Mouse (Mus musculus) neural tube, embryonic 14.5 days (tissue): ENCODE measurements around the gene Ppp2r3c. TPM values are rescaled to one million over a fixed set of nuclear protein-coding genes. Genes with fewer than 3 reads are reported as not detected.
"Not testable (repeated sequence)": the region's sequence is repeated elsewhere in the genome, so short reads cannot be mapped to it uniquely, and the experiment has no call there.

Experiments
- ATAC-seq: fragments of 200-750 bp; cut with Nextera tagmentation; 2 replicates; pipeline ENCODE4 v1.8.0; 2017; ENCODE audit warnings: low read depth, mild to moderate bottlenecking, moderate TSS enrichment, moderate library complexity
- H3K27ac ChIP-seq: fragments of 300-500 bp; sonication (generic); 2 replicates; pipeline ENCODE4 v1.5.1; 2014; ENCODE audit warnings: low read depth, mild to moderate bottlenecking, control low read depth, low read length, moderate library complexity, mixed read lengths
- H3K27me3 ChIP-seq: fragments of 300-500 bp; sonication (generic); 2 replicates; pipeline ENCODE4 v1.6.1; 2014; ENCODE audit warnings: low read length; ENCODE audit not compliant: control insufficient read depth, insufficient read depth
- H3K36me3 ChIP-seq: fragments of 300-500 bp; sonication (generic); 2 replicates; pipeline ENCODE4 v1.6.1; 2014; ENCODE audit warnings: low read length, mixed read lengths; ENCODE audit not compliant: control insufficient read depth, insufficient read depth
- H3K4me1 ChIP-seq: fragments of 300-500 bp; sonication (generic); 2 replicates; pipeline ENCODE4 v1.6.1; 2014; ENCODE audit warnings: low read length; ENCODE audit not compliant: control insufficient read depth, insufficient read depth
- H3K4me2 ChIP-seq: fragments of 300-500 bp; sonication (generic); 2 replicates; pipeline ENCODE4 v1.6.1; 2014; ENCODE audit warnings: mild to moderate bottlenecking, low read depth, low read length, control low read depth
- H3K4me3 ChIP-seq: fragments of 300-500 bp; sonication (generic); 2 replicates; pipeline ENCODE4 v1.5.1; 2014; ENCODE audit warnings: low read depth, low read length, control low read depth, mixed read lengths
- H3K9ac ChIP-seq: fragments of 300-500 bp; sonication (generic); replicated peaks from 2 replicates; pipeline ENCODE4 v1.6.1; 2014; ENCODE audit warnings: low read depth, mild to moderate bottlenecking, control low read depth, low read length, mixed read lengths
- H3K9me3 ChIP-seq: fragments of 300-500 bp; sonication (generic); 2 replicates; pipeline ENCODE4 v1.6.1; 2016; ENCODE audit warnings: low read length; ENCODE audit not compliant: control insufficient read depth
- WGBS: fragments of 180-500 bp; shearing (Covaris S2); extraction: QIAGEN DNeasy Blood & Tissue Kit; methylation state at CpG from one replicate; pipeline ENCODE4 v1.1.7; 2014; 5-methylcytosine and 5-hydroxymethylcytosine counted together
- polyA plus RNA-seq: library from polyadenylated mRNA; unstranded; fragments of >200 nt; fragmentation: Nextera tagmentation; extraction: Ambion mirVana; gene quantifications from 2 replicates; pipeline ENCODE4 v1.2.1, GENCODE M21; 2014

Gene Ppp2r3c
- polyA plus RNA-seq, 1 experiment from 2014 or later = 27.8 TPM

DNA sequence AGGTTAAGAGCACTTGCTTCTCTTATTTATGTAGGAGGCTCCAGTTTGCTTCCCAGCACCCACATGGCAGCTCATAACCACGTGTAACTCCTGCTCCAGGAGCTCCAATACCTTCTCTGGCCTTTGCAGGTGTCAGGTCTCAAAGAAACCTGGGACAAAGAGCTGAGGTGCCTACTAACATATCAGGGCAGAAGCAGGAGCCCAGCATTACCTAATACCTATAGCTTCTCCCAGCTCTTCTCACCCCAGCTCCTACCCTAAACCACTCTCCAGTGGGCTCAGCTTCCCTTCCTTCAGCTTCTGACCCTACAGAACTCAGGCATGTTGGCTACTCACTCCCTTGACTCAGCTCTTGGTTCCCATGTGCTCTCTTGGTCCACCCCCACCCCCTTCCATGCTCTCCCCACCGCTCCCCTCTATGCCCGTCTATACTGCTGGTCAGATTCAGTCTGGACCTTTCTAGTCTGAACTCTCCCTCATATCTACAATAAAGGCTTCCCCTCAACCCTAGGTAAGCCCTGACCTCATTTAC is 1.9 kb downstream of the Ppp2r3c start:
- no peak for ATAC-seq
- H3K4me3 ChIP-seq = peak overlapping the region; percentile 53
- H3K4me2 ChIP-seq = peak overlapping the region; percentile 62
- peaks cover 22% of the 10 kb centered on the region for H3K4me1 ChIP-seq
- WGBS = 91% methylated on average over 3 of the region's 3 CpGs
- H3K27ac ChIP-seq = no peak overlapping the region
- H3K9ac ChIP-seq = peak overlapping the region; percentile 71; the same call in 1 of the 2 replicates
- H3K36me3 ChIP-seq = peaks cover 23% of the 10 kb centered on the region
- H3K27me3 ChIP-seq = no peaks in the 10 kb centered on the region
- no peaks in the 10 kb centered on the region for H3K9me3 ChIP-seq

DNA sequence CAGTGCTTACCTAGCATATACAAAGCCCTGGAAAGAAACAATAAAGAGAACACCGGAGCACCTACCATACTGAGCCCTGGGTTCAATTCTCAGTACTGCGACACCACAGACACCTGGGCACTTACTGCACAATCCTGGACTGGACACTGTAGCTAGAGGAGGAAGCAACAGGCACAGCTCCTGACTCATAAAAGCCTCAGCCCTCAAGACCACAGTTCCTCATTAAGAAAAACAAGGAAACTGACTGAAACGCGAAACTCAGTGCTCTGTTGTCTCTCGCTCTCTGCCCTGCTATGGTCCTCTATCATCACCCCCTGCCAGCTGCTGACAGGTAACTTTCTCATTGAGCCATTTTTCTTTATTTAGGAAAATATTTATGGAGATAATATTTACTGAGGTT is 3.5 kb downstream of the Ppp2r3c start, which contains the start of gene 1110008L16Rik:
1110008L16Rik (plus strand) TSS at position 242 of the 400 bp plus-strand sequence.
- Histone ChIP-seq H3K4me1 (peaks cover 22% of the 10 kb centered on the region), H3K27me3 (no peaks in the 10 kb centered on the region), H3K9me3 (no peaks in the 10 kb centered on the region), H3K36me3 (peaks cover 30% of the 10 kb centered on the region), H3K4me3 (no peak within 1 kb of the TSS), H3K4me2 (no peak within 1 kb of the TSS), H3K27ac (no peak within 1 kb of the TSS), H3K9ac (no peak within 1 kb of the TSS)
- ATAC-seq = no peak
- WGBS = 83% methylated on average over 5 of the region's 5 CpGs

DNA sequence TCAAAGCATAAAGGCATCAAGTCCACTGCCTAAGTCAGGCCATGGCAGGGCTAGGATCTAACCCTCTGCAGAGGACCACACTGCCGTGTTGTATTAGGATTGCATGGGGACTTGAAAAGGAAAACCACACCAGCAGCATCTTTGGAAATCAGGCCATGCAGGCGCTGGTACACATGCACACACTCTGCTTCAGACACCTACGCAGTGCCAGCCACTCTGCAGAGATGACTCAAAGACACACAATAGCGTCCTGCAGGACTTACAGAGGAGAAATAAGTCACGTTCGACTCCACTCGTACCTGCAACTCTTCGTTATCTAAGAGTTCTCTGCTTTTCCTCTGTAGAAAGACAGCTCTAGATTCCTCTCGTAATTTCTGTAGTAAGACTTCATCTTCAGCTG is 4.7 kb downstream of the Ppp2r3c start:
- Histone ChIP-seq H3K9me3 (no peaks in the 10 kb centered on the region), H3K36me3 (peaks cover 35% of the 10 kb centered on the region), H3K4me3 (no peak overlapping the region), H3K9ac (no peak overlapping the region), H3K4me1 (peaks cover 16% of the 10 kb centered on the region), H3K4me2 (no peak overlapping the region), H3K27me3 (no peaks in the 10 kb centered on the region), H3K27ac (no peak overlapping the region)
- 93% methylated on average over 9 of the region's 9 CpGs for WGBS
- no peak for ATAC-seq

DNA sequence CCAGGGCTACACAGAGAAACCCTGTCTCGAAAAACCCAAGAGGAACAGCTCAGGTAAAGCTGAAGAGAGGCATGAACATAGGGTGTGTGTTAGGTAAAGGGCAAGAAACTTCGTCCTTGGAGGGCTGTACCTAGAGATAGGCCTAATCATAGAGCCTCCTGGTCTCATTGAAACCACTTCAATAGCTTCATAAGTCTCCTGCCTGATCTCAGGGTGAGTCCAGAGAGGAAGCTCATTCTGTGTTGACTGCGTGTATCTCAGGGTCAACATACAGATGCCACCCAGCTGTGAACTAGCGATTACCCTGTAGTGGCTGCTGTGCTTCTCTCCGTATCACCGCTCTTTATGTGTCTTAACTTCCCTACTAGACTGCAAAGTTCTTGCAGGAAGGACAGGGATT is 25.2 kb downstream of the Ppp2r3c start:
- H3K27me3 ChIP-seq, H3K4me2 ChIP-seq, H3K36me3 ChIP-seq, H3K27ac ChIP-seq, H3K9ac ChIP-seq, ATAC-seq, H3K9me3 ChIP-seq, H3K4me1 ChIP-seq, H3K4me3 ChIP-seq: not testable (repeated sequence)
- WGBS = 95% methylated on average over 3 of the region's 6 CpGs

DNA sequence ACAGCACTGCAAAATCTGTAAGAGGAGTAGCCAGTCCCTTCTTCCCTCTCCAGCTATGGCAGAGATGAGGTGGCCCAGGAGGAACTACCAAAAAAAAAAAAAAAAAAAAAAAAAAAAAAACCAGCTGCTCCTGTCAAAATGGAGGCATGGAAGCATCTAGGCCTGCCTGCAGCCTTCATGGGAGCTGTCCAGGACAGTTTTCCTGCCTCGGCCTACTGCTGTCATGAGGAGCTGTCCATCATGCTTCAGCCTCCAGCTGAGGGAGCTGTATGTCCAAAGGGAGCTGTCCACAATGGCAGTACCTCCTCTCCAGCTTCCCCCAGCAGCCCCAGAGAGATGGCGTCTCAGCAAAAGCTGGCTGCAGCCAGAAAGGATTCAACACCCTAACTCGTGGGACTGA is 30.6 kb downstream of the Ppp2r3c start:
- H3K4me2 ChIP-seq = no peak overlapping the region
- no peaks in the 10 kb centered on the region for H3K27me3 ChIP-seq
- H3K9me3 ChIP-seq = no peaks in the 10 kb centered on the region
- no peak overlapping the region for H3K9ac ChIP-seq
- no peaks in the 10 kb centered on the region for H3K4me1 ChIP-seq
- no peak overlapping the region for H3K4me3 ChIP-seq
- 89% methylated on average over 3 of the region's 3 CpGs for WGBS
- H3K27ac ChIP-seq = no peak overlapping the region
- ATAC-seq = no peak
- no peaks in the 10 kb centered on the region for H3K36me3 ChIP-seq

DNA sequence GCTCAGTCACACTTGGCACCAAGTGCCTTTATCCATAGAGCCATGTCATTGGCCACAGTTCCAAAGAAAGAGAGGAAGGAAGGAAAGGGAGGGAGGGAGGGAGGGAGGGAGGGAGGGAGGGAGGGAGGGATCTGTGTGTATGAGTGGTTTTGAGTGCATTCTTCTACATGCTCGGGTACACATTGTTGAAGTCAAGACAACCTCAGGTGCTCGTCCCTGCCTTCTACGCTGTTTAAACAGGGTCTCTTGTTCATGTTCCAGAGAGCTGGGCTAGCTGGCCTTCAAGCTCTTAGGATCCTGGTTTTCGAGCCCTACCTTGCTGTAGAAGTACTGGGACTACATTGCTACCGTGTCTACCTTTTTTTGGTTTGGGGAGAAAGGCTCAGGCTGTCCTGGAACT is 39.4 kb downstream of the Ppp2r3c start:
- ATAC-seq, H3K27me3 ChIP-seq, H3K27ac ChIP-seq, H3K9me3 ChIP-seq, H3K9ac ChIP-seq, H3K4me3 ChIP-seq, H3K4me1 ChIP-seq, H3K4me2 ChIP-seq, H3K36me3 ChIP-seq: not testable (repeated sequence)
- WGBS = no CpG with 5 or more reads among the region's 5 CpGs

DNA sequence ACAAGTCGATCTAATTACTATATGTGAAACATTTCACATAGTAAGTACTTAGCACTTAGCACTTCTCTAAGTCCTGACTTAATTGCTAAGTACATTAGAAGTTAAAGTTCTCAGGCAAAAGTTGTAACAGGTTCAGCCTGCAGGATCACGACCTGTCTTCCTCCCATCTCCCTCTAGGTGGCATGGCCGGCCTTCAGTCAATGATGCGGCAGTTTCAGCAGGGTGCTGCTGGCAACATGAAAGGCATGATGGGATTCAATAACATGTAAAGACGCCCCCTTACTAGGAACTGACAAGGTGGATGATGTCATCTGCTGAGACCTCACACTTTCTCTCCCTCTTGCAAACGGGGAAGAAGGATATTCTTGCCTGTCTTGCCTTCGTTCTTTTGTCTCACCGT is 40.8 kb downstream of the Ppp2r3c start:
- not testable (repeated sequence) for H3K9me3 ChIP-seq, H3K9ac ChIP-seq, H3K36me3 ChIP-seq, H3K4me1 ChIP-seq, H3K27ac ChIP-seq, H3K4me2 ChIP-seq, H3K27me3 ChIP-seq, H3K4me3 ChIP-seq, ATAC-seq
- no CpG with 5 or more reads among the region's 8 CpGs for WGBS

DNA sequence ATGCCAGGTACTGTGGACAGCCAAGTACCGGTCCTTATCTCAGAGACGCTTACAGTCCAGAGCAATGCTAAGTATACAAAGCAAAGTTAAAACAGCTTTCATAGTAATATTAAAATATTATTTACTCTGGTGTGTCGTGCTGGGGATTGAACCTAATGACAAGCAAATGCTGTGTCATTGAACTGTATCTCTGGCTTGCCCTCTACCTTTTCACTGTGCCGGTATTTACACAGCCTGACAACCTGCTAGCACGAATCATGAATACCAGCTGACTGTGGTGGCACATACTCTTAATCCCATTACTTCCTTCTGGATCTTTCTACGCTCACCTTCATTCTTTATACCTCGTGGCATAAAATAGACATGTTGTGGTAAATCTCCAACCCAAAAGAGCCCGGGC is 60.6 kb downstream of the Ppp2r3c start:
- H3K9me3 ChIP-seq, H3K9ac ChIP-seq, H3K4me3 ChIP-seq, H3K36me3 ChIP-seq, ATAC-seq, H3K4me2 ChIP-seq, H3K27me3 ChIP-seq, H3K4me1 ChIP-seq, H3K27ac ChIP-seq: not testable (repeated sequence)
- no CpG with 5 or more reads among the region's 8 CpGs for WGBS

DNA sequence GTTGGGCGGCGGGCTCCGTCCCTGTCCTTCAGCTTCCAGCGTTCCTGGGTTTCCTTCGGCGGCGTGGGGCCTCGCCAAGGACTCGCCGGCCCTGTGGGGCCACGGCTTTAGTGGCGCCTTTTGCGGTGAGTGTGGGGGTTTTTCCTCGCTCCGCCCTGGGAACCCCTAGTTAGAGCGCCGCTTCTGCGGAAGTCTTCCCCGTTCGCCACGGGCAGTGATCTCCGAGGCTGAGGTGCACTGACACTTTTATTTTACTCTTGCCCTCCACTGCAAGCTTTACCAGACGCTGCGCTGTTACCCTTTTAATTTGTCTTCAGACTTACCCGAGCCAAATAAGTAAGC is 72.3 kb downstream of the Ppp2r3c start:
- WGBS = 0% methylated on average over 7 of the region's 25 CpGs
- not testable (repeated sequence) for H3K9me3 ChIP-seq, H3K27me3 ChIP-seq, H3K4me1 ChIP-seq, H3K36me3 ChIP-seq, H3K9ac ChIP-seq, H3K4me2 ChIP-seq, H3K27ac ChIP-seq
- ATAC-seq = peak; percentile 52
- peak overlapping the region; percentile 25; the same call in 1 of the 2 replicates for H3K4me3 ChIP-seq
